Mouse (Mus musculus) retina, adult 2 months (tissue): ENCODE data around the gene Umad1.
A peak's percentile ranks its signal among the peaks of the same experiment; 100 is the strongest.

ENCODE experiments used
- DNase-seq: peaks from one replicate; pipeline ENCODE4 v3.0.0-alpha.2; 2012; ENCODE audit warnings: low read depth, low spot score

Umad1 gene

DNA sequence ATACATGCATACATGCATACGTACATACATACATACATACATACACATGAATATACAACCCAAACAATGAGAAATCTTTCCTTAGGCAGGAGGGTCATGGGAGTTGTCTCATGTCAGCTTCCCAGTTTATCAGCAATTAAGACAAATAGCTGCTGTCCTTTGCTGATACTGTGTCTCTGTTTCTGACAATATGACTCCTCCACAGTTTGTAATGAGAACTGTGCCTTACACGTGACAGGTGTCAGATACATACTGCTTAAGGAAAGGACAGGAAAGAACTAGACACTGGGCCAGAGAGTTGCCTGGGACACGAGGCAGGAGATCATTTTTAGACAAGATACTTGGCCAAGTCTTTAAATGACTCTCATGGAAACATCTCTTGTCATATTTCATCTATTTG is 215.2 kb downstream of the Umad1 start:
- no peak for DNase-seq

DNA sequence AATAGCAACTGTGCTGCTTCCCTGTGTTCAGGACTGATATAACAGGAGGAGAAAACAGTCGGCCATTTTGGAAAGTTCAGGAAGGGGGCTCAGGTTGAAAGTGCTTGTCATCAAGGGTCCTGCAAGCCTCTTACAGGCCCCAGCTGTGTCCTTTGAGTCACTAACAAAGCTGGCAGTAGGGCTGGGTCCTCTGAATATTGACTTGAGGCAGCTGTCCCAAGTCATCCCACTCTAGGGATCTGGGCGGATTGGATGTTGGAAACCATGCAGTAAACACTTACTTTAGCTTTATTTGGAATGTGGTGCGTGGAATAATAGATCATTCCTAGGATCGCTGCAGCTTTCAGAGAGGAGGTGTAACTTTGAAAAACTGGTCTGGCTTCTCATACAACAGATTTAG is 215.7 kb downstream of the Umad1 start:
- no peak for DNase-seq

GRCm38 (mm10) chr6:8479176-8479575 is 220.1 kb downstream of the Umad1 start:
- DNase-seq = no peak

DNA sequence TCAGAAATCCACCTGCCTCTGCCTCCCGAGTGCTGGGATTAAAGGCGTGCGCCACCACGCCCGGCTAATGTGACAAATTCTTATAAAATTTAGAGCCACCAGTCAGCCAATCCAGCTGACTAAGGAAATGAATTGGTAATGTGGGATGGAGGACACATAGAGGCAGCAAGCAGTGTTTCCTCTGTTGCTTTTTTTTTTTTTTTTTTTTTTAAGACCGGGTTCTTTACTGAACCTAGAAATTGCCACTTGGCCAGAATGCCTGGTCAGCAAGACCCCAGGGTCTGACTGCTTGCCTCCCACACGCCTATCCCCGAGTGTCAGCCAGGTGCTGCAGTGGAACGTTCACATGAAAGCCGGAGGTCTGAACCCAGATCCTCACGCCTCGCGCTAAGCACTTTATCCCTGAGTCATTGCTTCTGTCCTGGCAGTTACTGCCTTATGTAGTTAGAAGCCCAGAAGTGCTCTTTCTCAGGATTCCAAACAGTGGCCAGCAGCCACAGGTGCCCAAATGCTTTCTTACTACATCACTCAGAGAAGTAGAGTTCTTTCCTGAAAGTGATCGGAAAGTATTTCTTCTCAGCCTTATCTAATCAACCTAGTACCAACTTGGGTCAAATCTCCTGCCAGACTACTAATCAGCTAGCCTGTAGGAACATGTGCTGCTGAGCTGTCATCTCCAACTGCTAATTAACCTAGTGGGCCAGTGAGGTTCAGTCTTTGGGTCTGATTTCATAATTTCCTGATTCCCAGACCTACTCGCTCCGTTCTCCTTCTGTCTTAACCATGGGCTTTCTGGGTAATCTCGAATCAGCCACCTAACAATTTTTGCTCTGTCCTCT is 225.6 kb downstream of the Umad1 start:
- DNase-seq = no peak

DNA sequence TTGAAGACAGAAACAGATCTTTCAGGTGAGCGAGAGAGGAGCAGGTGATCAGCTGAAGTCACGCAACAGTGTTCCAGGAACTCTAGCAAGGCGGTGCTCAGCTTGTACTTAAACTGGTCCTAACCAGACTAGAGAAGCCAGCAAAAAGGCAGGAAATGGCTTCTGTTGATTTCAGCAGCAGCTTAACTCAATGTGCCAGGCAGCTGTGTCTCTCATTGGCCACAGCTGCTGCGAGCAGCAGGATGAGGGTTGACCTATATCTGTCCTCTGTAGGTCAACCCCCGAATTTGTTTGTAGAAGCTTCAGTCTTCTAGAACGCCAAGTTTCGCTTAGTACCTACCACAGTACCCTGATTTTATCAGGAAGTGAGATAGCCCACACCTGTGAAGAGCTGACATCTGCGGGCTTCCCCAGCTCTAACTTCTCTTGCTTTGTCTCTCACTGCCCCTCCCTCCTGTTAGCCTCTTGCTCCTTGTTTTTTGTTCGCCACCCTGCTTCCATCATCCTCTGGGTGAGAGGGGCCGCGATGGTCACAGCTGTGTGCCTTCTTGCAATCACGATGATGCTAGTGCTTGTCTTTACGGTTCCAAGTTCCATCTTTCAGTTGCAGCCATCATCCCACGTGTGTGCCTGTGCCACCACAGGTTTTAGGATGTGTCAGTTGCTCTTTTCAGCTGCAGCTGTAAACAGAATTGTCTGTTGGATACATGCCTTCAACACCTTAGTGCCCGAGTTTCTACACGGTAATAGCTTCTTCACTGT is 226.5 kb downstream of the Umad1 start:
- no peak for DNase-seq

DNA sequence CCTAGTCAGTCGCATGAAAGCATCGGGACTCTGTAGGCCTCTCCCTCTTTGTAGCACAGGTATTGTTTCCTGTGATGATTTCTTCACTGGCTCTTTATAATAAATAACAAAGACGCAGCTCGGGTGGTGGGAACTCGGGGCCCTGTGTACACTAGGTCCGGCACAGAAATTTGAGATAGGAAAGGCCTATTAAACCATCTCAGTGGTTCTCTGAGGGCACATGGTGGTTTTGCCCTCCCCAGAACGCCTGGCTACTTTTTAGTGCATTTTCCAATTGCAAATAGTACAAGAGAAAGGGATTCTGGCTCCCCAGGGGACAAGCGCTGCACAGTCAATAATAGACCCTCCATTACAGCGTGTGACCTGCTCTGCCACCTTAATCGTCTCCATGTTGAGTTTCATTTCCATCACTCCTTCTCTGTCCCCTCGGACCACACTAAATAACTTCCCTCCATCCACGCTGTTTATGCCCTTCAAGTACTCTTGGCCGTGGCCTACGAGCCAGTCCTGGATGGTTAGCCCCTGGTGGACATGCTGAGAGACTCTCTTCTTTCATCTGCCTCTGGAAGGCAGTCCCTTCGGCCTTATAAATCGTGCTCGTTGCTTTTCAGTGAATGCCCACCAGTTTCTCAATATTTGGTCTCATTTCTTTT is 227.4 kb downstream of the Umad1 start:
- no peak for DNase-seq

GRCm38 (mm10) chr6:8487044-8487853 is 228.2 kb downstream of the Umad1 start:
- DNase-seq = no peak

DNA sequence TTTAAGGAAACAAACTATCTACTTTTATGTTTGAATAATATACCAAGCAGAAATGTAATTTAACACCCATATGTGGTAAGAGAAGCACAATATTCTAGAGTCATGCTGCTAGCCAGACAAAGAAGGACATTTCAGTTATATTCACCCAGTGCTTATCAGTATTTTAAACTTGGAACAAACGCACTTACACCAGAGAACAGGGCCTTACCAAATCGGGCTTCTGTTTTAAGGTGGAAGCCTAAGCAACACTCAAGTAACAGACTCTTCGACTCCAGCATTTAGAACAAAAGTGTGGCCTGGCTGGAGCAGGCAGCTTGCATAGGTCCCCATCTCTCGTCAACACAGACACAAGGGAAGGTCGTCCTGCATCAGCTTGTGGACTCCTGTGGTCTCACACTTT is 229.2 kb downstream of the Umad1 start:
- no peak for DNase-seq

GRCm38 (mm10) chr6:8489266-8489665 is 230.2 kb downstream of the Umad1 start:
- no peak for DNase-seq

DNA sequence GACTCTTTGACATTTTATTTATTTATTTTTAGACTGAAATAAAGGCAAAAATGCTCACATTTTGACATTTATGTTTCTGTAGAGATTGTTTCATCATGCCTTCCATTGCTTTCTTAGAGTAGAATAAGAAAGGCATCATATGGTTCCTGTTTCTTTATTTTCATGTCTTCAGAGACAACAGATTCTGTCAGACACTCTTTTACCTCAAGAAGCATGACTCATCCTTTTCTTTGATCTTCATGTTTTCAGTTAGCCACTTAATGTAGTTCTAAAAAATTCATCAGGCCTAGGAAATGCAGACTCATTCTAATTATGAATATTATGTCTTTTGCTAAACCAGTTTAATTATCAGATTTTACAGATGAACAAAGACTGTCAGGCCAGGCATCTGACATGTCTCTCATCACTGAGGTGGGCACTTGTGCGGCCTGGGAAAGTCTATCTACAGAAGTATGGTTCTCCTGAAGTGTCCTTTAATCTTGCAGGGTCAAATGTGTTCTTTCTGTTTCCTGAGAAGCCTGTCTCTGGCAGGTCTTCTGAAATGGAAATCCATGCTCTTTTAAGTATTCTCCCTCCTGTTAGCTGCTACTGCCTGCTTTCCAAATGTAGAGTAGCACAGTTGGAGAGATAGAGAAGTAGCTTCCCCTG is 231.0 kb downstream of the Umad1 start:
- DNase-seq = no peak

- no peak for DNase-seq
These were observed 233.2 kb downstream of the Umad1 start for GRCm38 (mm10) chr6:8492248-8492647.

DNA sequence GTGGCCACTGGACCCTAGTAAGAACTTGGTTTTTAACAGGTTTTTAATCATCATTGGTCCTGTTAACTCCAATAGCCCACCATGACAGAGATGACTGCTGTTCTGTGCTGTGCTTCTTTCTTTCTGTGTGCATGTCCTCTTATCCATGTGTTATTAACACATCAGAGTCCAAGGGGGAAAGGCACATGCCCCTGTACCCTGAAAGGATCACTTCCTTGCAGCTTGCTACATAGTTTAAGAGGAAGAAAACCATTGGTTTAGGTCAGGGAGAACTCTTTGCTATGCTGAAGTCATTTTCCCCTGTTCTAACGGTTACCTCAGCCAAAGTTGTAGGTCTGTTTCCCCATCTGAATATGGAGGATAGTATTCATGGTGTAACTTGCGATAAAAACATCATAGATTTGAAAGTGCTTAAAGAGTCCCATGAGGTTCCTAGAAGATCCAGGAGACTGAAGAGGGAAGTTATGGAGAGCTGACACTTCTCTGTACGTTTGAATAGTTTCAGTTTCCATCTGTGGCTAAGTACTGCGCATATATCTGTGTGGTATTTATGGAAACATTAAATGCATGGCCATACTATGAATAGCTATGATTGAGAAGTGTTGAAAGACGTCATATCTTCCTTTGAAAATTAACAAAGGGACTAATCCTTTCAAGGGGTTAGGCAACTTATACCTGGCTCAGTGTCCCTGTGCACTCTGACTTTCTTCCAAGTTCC is 236.2 kb downstream of the Umad1 start:
- DNase-seq = no peak

DNA sequence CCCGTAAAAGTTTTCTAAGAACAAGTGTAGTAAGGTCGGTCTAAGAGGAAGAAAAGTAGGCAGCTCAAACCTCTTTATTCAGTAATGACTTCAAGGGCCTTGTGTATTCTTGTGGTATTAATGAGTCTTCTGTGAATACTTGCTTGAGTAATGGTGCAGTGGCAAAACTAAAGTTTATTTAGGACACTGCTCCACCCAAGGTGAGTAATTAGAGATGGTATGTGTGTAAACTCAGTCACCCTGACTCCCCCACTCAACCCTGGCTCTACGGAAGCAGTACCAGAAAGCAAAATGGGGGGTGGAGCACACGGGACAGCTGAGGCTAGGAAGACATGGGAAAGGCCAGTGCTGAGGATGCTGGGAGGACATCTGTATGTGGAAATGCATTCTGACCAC is 236.7 kb downstream of the Umad1 start:
- DNase-seq = no peak

DNA sequence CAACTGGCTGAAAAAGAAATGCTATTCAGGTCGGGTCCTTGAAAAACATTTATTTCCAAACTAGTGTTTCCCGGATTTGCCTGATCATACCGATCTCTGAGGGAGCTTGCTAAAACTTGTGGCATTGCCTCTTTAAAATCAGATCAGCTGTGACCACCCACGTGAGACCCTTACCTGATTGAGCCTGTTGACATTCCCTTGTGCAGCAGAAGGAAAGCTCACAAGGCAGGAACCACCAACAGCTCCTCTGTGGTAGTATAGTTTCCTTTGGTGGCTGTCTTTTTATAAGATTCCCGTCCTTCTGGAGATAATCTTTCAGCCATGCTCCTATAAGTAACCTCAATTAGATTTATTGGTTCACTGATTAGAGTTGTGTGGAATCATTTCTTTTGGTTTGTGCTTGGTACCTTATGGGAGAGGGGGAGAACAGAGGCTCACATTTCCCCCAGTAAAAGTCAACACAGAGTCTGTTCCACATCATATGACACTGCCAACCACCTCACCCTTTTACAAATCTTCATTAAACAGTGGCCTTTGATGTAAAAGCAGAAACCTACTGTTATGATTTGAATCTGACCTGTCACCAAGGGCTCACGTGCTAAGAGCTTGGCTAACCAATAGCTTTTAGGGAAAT is 238.3 kb downstream of the Umad1 start:
- DNase-seq = no peak

- DNase-seq = no peak
These were observed 238.8 kb downstream of the Umad1 start for GRCm38 (mm10) chr6:8497868-8498257.

DNA sequence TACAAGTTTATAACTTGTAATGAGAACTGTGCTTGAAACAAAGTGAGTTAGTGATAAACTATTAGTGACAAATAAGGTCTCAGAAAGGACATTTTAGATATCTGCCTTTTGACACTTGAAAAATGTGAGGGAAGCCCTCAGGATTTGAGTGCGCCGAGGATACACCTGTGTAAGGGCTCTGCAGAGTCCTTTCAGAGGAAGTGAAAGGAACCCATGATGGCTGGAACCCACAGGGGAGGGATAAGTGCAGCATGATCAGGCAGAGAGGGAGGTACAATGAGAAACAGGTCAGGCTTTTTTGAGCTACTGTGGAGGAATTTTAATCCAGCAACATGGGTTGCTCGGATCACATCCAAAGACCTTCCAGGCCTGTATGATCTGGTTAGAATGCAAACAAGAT is 239.9 kb downstream of the Umad1 start:
- no peak for DNase-seq

GRCm38 (mm10) chr6:8503953-8504352 is 244.9 kb downstream of the Umad1 start:
- no peak for DNase-seq

DNA sequence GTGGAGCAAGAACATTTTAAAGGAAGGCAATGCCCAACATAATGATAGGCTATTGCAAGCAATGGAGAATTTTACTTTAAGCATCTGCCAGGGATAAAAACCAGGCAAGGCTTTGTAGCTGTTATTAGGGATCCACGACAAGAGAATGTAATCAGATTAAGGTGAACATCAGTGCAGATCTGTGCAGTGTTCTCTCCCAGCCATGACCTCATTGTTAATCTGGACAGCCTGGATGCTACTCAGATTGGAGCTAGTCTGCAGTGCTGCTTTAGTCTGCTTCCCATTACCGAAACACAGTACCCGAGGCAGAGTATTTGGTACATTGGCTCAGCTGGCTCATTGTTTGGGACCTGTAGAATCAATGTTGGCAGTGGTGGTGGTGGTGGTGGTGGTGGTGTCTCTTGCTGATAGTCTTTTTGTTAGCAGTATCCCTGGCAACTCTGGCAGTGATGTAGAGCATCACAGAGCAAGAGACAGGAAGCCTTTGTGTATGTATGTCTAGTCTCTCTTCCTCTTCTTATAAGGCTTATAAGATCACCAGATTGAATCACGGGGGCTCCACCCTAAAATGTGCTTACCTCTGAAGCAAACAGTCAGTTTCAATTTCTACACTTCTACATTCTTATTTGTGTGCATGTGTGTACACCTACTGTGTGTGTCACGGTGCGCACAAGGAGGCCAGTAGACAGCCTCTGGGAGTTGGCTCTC is 245.6 kb downstream of the Umad1 start:
- peak; percentile 76 for DNase-seq

GRCm38 (mm10) chr6:8506631-8507030 is 247.5 kb downstream of the Umad1 start:
- no peak for DNase-seq
